Mouse (Mus musculus): Measurements from ENCODE around the gene Pgs1. TPM values are rescaled to one million over a fixed set of nuclear protein-coding genes. Genes with fewer than 3 reads are reported as not detected.
A peak's percentile ranks its signal among the peaks of the same experiment; 100 is the strongest.

Gene Pgs1
- polyA plus RNA-seq, 1 experiment from 2014 or later, result 58.1 TPM

- Histone ChIP-seq H3K9ac (replicated peaks; ENCODE audit: low read depth, low read length) (peak overlapping the region; percentile 53), H3K27me3 (replicated peaks; ENCODE audit: control insufficient read depth, insufficient read depth, low read length) (0 out of 2 replicates have a peak, but pooled peaks cover 3% of the 10 kb centered on the region), H3K4me1 (replicated peaks; ENCODE audit: control insufficient read depth, insufficient read depth, low read length) (peaks cover 17% of the 10 kb centered on the region), H3K9me3 (ENCODE audit: control insufficient read depth, low read length) (no peaks in the 10 kb centered on the region), H3K36me3 (ENCODE audit: control insufficient read depth, insufficient read depth) (no peaks in the 10 kb centered on the region), H3K27ac (ENCODE audit: low read length) (no peak overlapping the region), H3K4me2 (ENCODE audit: low read length) (peak overlapping the region; percentile 65), H3K4me3 (replicated peaks; ENCODE audit: low read length) (peak overlapping the region; percentile 33)
- ATAC-seq, result peak; percentile 80
- WGBS, result 2% methylated on average over 41 of the region's 49 CpGs
These were observed 36.5 kb upstream of the Pgs1 start for GRCm38 (mm10) chr11:117949392-117950091.

GRCm38 (mm10) chr11:117951391-117951790 lies 34.7 kb upstream of the Pgs1 start:
- 81% methylated on average over 6 of the region's 6 CpGs for WGBS
- Histone ChIP-seq H3K4me3 (replicated peaks; ENCODE audit: low read length) (no peak overlapping the region), H3K9ac (replicated peaks; ENCODE audit: low read depth, low read length) (no peak overlapping the region), H3K36me3 (ENCODE audit: control insufficient read depth, insufficient read depth) (no peaks in the 10 kb centered on the region), H3K9me3 (ENCODE audit: control insufficient read depth, low read length) (no peaks in the 10 kb centered on the region), H3K4me2 (ENCODE audit: low read length) (no peak overlapping the region), H3K27ac (ENCODE audit: low read length) (no peak overlapping the region), H3K4me1 (replicated peaks; ENCODE audit: control insufficient read depth, insufficient read depth, low read length) (peaks cover 20% of the 10 kb centered on the region), H3K27me3 (replicated peaks; ENCODE audit: control insufficient read depth, insufficient read depth, low read length) (0 out of 2 replicates have a peak, but pooled peaks cover 3% of the 10 kb centered on the region)
- ATAC-seq, result no peak

- ATAC-seq, result no peak
- H3K4me1 ChIP-seq (replicated peaks; ENCODE audit: control insufficient read depth, insufficient read depth, low read length), result peaks cover 20% of the 10 kb centered on the region
- 74% methylated on average over 9 of the region's 9 CpGs for WGBS
- no peaks in the 10 kb centered on the region for H3K36me3 ChIP-seq (ENCODE audit: control insufficient read depth, insufficient read depth)
- no peak overlapping the region for H3K27ac ChIP-seq (ENCODE audit: low read length)
- 0 out of 2 replicates have a peak, but pooled peaks cover 3% of the 10 kb centered on the region for H3K27me3 ChIP-seq (replicated peaks; ENCODE audit: control insufficient read depth, insufficient read depth, low read length)
- H3K4me2 ChIP-seq (ENCODE audit: low read length), result no peak overlapping the region
- no peak overlapping the region for H3K9ac ChIP-seq (replicated peaks; ENCODE audit: low read depth, low read length)
- H3K4me3 ChIP-seq (replicated peaks; ENCODE audit: low read length), result no peak overlapping the region
- no peaks in the 10 kb centered on the region for H3K9me3 ChIP-seq (ENCODE audit: control insufficient read depth, low read length)
These were observed 33.7 kb upstream of the Pgs1 start for GRCm38 (mm10) chr11:117952174-117952933.

GRCm38 (mm10) chr11:117954094-117954493 lies 32.0 kb upstream of the Pgs1 start:
- Histone ChIP-seq H3K27me3 (replicated peaks; ENCODE audit: control insufficient read depth, insufficient read depth, low read length) (0 out of 2 replicates have a peak, but pooled peaks cover 3% of the 10 kb centered on the region), H3K4me2 (ENCODE audit: low read length) (no peak overlapping the region), H3K4me1 (replicated peaks; ENCODE audit: control insufficient read depth, insufficient read depth, low read length) (peaks cover 29% of the 10 kb centered on the region), H3K4me3 (replicated peaks; ENCODE audit: low read length) (no peak overlapping the region), H3K9me3 (ENCODE audit: control insufficient read depth, low read length) (no peaks in the 10 kb centered on the region), H3K27ac (ENCODE audit: low read length) (no peak overlapping the region), H3K9ac (replicated peaks; ENCODE audit: low read depth, low read length) (no peak overlapping the region), H3K36me3 (ENCODE audit: control insufficient read depth, insufficient read depth) (no peaks in the 10 kb centered on the region)
- 56% methylated on average over 2 of the region's 2 CpGs for WGBS
- ATAC-seq, result no peak

- 73% methylated on average over 9 of the region's 9 CpGs for WGBS
- H3K9me3 ChIP-seq (ENCODE audit: control insufficient read depth, low read length), result no peaks in the 10 kb centered on the region
- H3K4me1 ChIP-seq (replicated peaks; ENCODE audit: control insufficient read depth, insufficient read depth, low read length), result peaks cover 23% of the 10 kb centered on the region
- no peak overlapping the region for H3K4me2 ChIP-seq (ENCODE audit: low read length)
- no peak overlapping the region for H3K27ac ChIP-seq (ENCODE audit: low read length)
- 0 out of 2 replicates have a peak, but pooled peaks cover 3% of the 10 kb centered on the region for H3K27me3 ChIP-seq (replicated peaks; ENCODE audit: control insufficient read depth, insufficient read depth, low read length)
- H3K9ac ChIP-seq (replicated peaks; ENCODE audit: low read depth, low read length), result no peak overlapping the region
- H3K36me3 ChIP-seq (ENCODE audit: control insufficient read depth, insufficient read depth), result no peaks in the 10 kb centered on the region
- no peak for ATAC-seq
- H3K4me3 ChIP-seq (replicated peaks; ENCODE audit: low read length), result no peak overlapping the region
These were observed 31.3 kb upstream of the Pgs1 start for GRCm38 (mm10) chr11:117954819-117955218.

GRCm38 (mm10) chr11:117955621-117956020 lies 30.5 kb upstream of the Pgs1 start:
- no peak overlapping the region for H3K4me2 ChIP-seq (ENCODE audit: low read length)
- no peak overlapping the region for H3K9ac ChIP-seq (replicated peaks; ENCODE audit: low read depth, low read length)
- no peaks in the 10 kb centered on the region for H3K9me3 ChIP-seq (ENCODE audit: control insufficient read depth, low read length)
- H3K36me3 ChIP-seq (ENCODE audit: control insufficient read depth, insufficient read depth), result no peaks in the 10 kb centered on the region
- H3K27ac ChIP-seq (ENCODE audit: low read length), result no peak overlapping the region
- no peak for ATAC-seq
- no peaks in the 10 kb centered on the region for H3K27me3 ChIP-seq (replicated peaks; ENCODE audit: control insufficient read depth, insufficient read depth, low read length)
- H3K4me1 ChIP-seq (replicated peaks; ENCODE audit: control insufficient read depth, insufficient read depth, low read length), result peaks cover 19% of the 10 kb centered on the region
- no peak overlapping the region for H3K4me3 ChIP-seq (replicated peaks; ENCODE audit: low read length)
- WGBS, result 70% methylated on average over 13 of the region's 13 CpGs

- WGBS, result 35% methylated on average over 7 of the region's 7 CpGs
- H3K4me3 ChIP-seq (replicated peaks; ENCODE audit: low read length), result no peak overlapping the region
- H3K36me3 ChIP-seq (ENCODE audit: control insufficient read depth, insufficient read depth), result no peaks in the 10 kb centered on the region
- ATAC-seq, result no peak
- no peak overlapping the region for H3K4me2 ChIP-seq (ENCODE audit: low read length)
- H3K4me1 ChIP-seq (replicated peaks; ENCODE audit: control insufficient read depth, insufficient read depth, low read length), result peaks cover 30% of the 10 kb centered on the region
- no peak overlapping the region for H3K9ac ChIP-seq (replicated peaks; ENCODE audit: low read depth, low read length)
- no peaks in the 10 kb centered on the region for H3K9me3 ChIP-seq (ENCODE audit: control insufficient read depth, low read length)
- H3K27ac ChIP-seq (ENCODE audit: low read length), result no peak overlapping the region
- H3K27me3 ChIP-seq (replicated peaks; ENCODE audit: control insufficient read depth, insufficient read depth, low read length), result no peaks in the 10 kb centered on the region
These were observed 27.9 kb upstream of the Pgs1 start for GRCm38 (mm10) chr11:117958197-117958596.

GRCm38 (mm10) chr11:117959166-117959565 lies 26.9 kb upstream of the Pgs1 start:
- Histone ChIP-seq H3K36me3 (ENCODE audit: control insufficient read depth, insufficient read depth) (no peaks in the 10 kb centered on the region), H3K4me3 (replicated peaks; ENCODE audit: low read length) (no peak overlapping the region)

GRCm38 (mm10) chr11:117959741-117960381 lies 26.2 kb upstream of the Pgs1 start:
- Histone ChIP-seq H3K27ac (ENCODE audit: low read length) (no peak overlapping the region), H3K36me3 (ENCODE audit: control insufficient read depth, insufficient read depth) (no peaks in the 10 kb centered on the region), H3K9ac (replicated peaks; ENCODE audit: low read depth, low read length) (no peak overlapping the region), H3K4me1 (replicated peaks; ENCODE audit: control insufficient read depth, insufficient read depth, low read length) (peaks cover 33% of the 10 kb centered on the region), H3K9me3 (ENCODE audit: control insufficient read depth, low read length) (no peaks in the 10 kb centered on the region), H3K4me3 (replicated peaks; ENCODE audit: low read length) (no peak overlapping the region), H3K27me3 (replicated peaks; ENCODE audit: control insufficient read depth, insufficient read depth, low read length) (no peaks in the 10 kb centered on the region), H3K4me2 (ENCODE audit: low read length) (no peak overlapping the region)
- no peak for ATAC-seq
- 63% methylated on average over 17 of the region's 17 CpGs for WGBS

More at GRCm38 (mm10) chr11:117959166-117959565, 26.9 kb upstream of the Pgs1 start:
- H3K27ac ChIP-seq (ENCODE audit: low read length), result no peak overlapping the region
- 85% methylated on average over 4 of the region's 4 CpGs for WGBS
- peaks cover 37% of the 10 kb centered on the region for H3K4me1 ChIP-seq (replicated peaks; ENCODE audit: control insufficient read depth, insufficient read depth, low read length)
- no peak for ATAC-seq
- no peak overlapping the region for H3K4me2 ChIP-seq (ENCODE audit: low read length)
- no peaks in the 10 kb centered on the region for H3K9me3 ChIP-seq (ENCODE audit: control insufficient read depth, low read length)
- H3K27me3 ChIP-seq (replicated peaks; ENCODE audit: control insufficient read depth, insufficient read depth, low read length), result no peaks in the 10 kb centered on the region
- no peak overlapping the region for H3K9ac ChIP-seq (replicated peaks; ENCODE audit: low read depth, low read length)

All from forebrain, embryonic 16.5 days (tissue).